Mouse (Mus musculus) heart, postnatal 0 days (tissue): ENCODE measurements around the gene Olfr718-ps1. TPM values are rescaled to one million over a fixed set of nuclear protein-coding genes. Genes with fewer than 3 reads are reported as not detected.

Source experiments
- ATAC-seq: fragments of 200-750 bp; cut with Nextera tagmentation; 2 replicates; pipeline ENCODE4 v1.8.0; 2017; ENCODE audit warnings: low read depth, moderate number of reproducible peaks, moderate library complexity; ENCODE audit not compliant: insufficient read depth
- DNase-seq: peaks from one replicate; pipeline ENCODE4 v3.0.0-alpha.2; 2016; ENCODE audit warnings: low spot score
- H3K27ac ChIP-seq: fragments of 300-500 bp; sonication (generic); 2 replicates; pipeline ENCODE4 v1.5.1; 2014; ENCODE audit warnings: low read depth, mild to moderate bottlenecking
- H3K27me3 ChIP-seq: fragments of 300-500 bp; sonication (generic); 2 replicates; pipeline ENCODE4 v1.6.1; 2014; ENCODE audit warnings: low read length, mixed read lengths; ENCODE audit not compliant: control insufficient read depth, insufficient read depth
- H3K36me3 ChIP-seq: fragments of 300-500 bp; sonication (generic); replicated peaks from 2 replicates; pipeline ENCODE4 v1.6.1; 2014; ENCODE audit warnings: low read length, mixed read lengths; ENCODE audit not compliant: control insufficient read depth, insufficient read depth
- H3K4me1 ChIP-seq: fragments of 300-500 bp; sonication (generic); 2 replicates; pipeline ENCODE4 v1.6.1; 2014; ENCODE audit warnings: antibody characterized with exemption; ENCODE audit not compliant: control insufficient read depth, insufficient read depth
- H3K4me2 ChIP-seq: fragments of 300-500 bp; sonication (generic); 2 replicates; pipeline ENCODE4 v1.6.1; 2014; ENCODE audit warnings: low read depth, mild to moderate bottlenecking, low read length, moderate library complexity
- H3K4me3 ChIP-seq: fragments of 300-500 bp; sonication (generic); 2 replicates; pipeline ENCODE4 v1.5.1; 2014; ENCODE audit warnings: low read depth, low read length
- H3K9ac ChIP-seq: fragments of 300-500 bp; sonication (generic); replicated peaks from 2 replicates; pipeline ENCODE4 v1.6.1; 2014; ENCODE audit warnings: low read depth, low read length, mixed read lengths
- H3K9me3 ChIP-seq: fragments of 300-500 bp; sonication (generic); replicated peaks from 2 replicates; pipeline ENCODE4 v1.6.1; 2016; ENCODE audit warnings: low read length; ENCODE audit not compliant: control insufficient read depth
- CTCF ChIP-seq: IDR thresholded peaks from 2 replicates; pipeline ENCODE4 v1.5.1; 2016; ENCODE audit warnings: antibody characterized with exemption, control low read depth, low read depth
- EP300 ChIP-seq: IDR thresholded peaks from 2 replicates; pipeline ENCODE4 v1.6.1; 2016; ENCODE audit warnings: antibody characterized with exemption, low read depth
- WGBS: fragments of 180-500 bp; shearing (Covaris S2); extraction: QIAGEN DNeasy Blood & Tissue Kit; methylation state at CpG from one replicate; pipeline ENCODE4 v1.1.7; 2014; 5-methylcytosine and 5-hydroxymethylcytosine counted together
- polyA plus RNA-seq: library from polyadenylated mRNA; unstranded; fragments of >200 nt; fragmentation: Nextera tagmentation; extraction: Ambion mirVana; gene quantifications from 2 replicates; pipeline ENCODE4 v1.2.1, GENCODE M21; 2015
- total RNA-seq: library from RNA; depleted of rRNA; stranded (reverse); fragments of >200 nt; gene quantifications from 2 replicates; pipeline ENCODE4 v1.2.3, GENCODE M21; 2014; ENCODE audit warnings: low replicate concordance

Olfr718-ps1 gene
- total and polyA plus RNA-seq, 2 experiments from 2014 or later = not detected

DNA sequence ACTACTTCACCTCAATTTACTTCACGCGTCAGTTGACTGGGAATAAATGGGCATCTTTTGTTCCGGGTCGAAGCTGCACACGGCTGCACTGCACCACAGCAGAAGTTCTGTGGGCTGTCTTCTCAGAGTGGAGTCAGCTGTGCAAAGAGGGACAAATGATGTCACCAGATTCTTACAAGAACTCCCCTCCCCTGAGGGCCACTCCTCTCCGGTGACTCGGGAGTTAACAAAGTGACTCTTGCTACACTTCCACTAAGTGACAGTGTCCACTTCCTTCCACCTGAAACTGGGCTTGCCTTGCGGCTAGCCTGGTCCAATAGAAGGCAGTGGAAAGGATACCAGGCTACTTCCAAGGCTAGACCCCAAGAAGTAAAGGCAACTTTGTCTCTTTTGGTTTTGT is 25.3 kb downstream of the Olfr718-ps1 start:
- no peaks in the 10 kb centered on the region for H3K36me3 ChIP-seq
- no peak overlapping the region for H3K4me3 ChIP-seq
- no peak overlapping the region for H3K4me2 ChIP-seq
- H3K9me3 ChIP-seq = no peaks in the 10 kb centered on the region
- 73% methylated on average over 8 of the region's 8 CpGs for WGBS
- no peaks in the 10 kb centered on the region for H3K4me1 ChIP-seq
- TF ChIP-seq CTCF = no peak
- TF ChIP-seq EP300 = no peak
- DNase-seq (no peak), ATAC-seq (no peak)
- no peak overlapping the region for H3K9ac ChIP-seq
- H3K27ac ChIP-seq = no peak overlapping the region
- no peaks in the 10 kb centered on the region for H3K27me3 ChIP-seq

DNA sequence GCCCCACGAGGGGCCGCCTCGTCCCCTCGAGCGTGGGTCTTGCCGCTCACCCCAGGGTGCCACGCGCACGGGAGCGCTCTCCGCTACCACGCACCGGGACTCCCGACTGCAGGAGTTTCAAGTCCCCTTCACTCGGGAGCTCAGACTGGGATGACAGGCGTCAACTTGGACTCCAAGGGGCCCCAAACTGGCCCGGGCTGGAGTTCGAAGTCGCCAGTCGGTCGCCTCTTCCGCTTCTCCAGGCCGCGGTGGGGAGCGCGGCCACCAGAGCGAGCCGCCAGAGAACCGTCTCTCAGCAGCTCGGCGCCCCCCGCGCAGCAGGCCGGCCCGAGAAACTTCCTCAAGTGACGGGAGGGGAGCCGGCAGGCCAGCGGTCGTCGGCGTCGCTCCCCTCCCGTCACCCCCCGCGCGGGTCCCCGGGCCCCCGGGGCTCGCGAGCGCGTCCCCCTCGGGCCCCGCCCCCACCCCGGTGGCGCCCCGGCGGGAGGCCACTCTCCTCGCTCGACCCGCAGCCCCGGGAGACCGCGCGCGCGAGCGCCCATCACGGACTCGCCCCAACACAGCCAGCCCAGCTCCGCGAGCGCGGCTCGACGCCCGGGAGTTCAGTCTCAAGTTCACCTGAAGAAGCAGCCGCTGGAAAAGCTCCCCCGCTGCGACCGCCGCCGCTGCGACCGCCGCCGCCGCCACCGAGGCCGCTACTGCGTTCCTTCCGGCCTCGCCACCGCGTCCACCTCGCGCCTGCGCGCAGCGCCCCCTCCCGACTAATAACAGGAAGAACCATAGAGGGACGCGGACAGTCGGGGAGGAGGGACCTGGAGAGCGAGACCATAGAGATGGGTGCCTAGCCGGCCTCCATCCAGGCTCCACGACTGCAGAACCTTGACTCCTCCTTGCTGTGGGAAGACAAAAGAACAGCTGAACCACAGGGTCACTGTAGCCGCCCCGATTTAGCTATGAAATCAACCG is 34.8 kb downstream of the Olfr718-ps1 start, which contains the start of gene Rnf216:
TSS of gene Rnf216 (minus strand) at position 714 of the 966 bp plus-strand sequence.
- 1% methylated on average over 86 of the region's 110 CpGs for WGBS
- ATAC-seq = peak; percentile 97
- no peaks in the 10 kb centered on the region for H3K27me3 ChIP-seq
- peak within 1 kb of the TSS; percentile 92 for H3K27ac ChIP-seq
- peak; percentile 97 for DNase-seq
- H3K4me1 ChIP-seq = peaks cover 16% of the 10 kb centered on the region
- H3K4me2 ChIP-seq = peak within 1 kb of the TSS; percentile 88
- no peaks in the 10 kb centered on the region for H3K9me3 ChIP-seq
- peak within 1 kb of the TSS; percentile 93 for H3K9ac ChIP-seq
- 0 out of 2 replicates have a peak, but pooled peaks cover 6% of the 10 kb centered on the region for H3K36me3 ChIP-seq
- H3K4me3 ChIP-seq = peak within 1 kb of the TSS; percentile 88
- no peak for TF ChIP-seq EP300
- TF ChIP-seq CTCF = peak; percentile 70

DNA sequence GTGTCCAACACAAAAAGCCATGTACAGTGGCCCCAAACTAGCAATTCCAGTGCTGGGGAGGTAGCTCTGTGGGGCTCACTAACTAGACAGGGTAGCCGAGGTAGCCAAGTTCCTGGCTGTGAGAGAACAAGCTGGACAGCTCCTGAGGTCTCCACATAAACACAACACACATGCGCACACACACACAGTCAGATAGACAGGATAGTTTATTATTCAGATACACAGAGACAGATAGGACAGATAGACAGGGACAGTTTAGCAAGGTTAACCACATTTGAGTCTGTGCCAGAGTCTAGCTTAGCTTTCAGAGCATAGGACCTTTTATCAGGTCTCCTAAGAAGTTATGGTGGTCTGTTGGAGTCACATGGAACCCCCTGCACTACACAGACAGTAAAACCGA is 40.5 kb downstream of the Olfr718-ps1 start:
- Histone ChIP-seq H3K9ac (no peak overlapping the region), H3K36me3 (0 out of 2 replicates have a peak, but pooled peaks cover 6% of the 10 kb centered on the region), H3K9me3 (no peaks in the 10 kb centered on the region), H3K4me3 (no peak overlapping the region), H3K27ac (no peak overlapping the region), H3K4me1 (peaks cover 12% of the 10 kb centered on the region), H3K4me2 (no peak overlapping the region), H3K27me3 (no peaks in the 10 kb centered on the region)
- DNase-seq (no peak), ATAC-seq (no peak)
- 79% methylated on average over 3 of the region's 3 CpGs for WGBS
- TF ChIP-seq CTCF (no peak), EP300 (no peak)

DNA sequence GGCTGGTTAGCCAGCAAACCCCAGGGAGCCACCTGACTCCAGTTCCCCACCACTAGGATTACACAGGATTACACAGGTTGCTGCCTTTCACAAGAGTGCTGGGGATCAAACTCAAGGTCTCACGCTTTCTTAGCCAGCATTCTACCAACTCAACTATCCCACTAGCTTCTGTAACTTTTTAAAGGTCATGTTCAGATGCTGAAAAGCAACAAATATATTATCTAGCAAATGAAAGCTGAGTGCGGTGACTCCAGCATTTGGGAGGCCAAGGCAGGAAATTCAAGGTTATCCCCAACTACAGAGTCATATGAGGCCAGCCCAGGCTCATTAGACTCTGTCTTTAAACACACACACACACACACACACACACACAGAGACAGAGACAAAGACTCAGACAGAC is 44.1 kb downstream of the Olfr718-ps1 start:
- H3K36me3 ChIP-seq = no peaks in the 10 kb centered on the region
- H3K9me3 ChIP-seq = no peaks in the 10 kb centered on the region
- H3K9ac ChIP-seq = no peak overlapping the region
- H3K4me2 ChIP-seq = no peak overlapping the region
- no peak for TF ChIP-seq EP300
- TF ChIP-seq CTCF = no peak
- no peaks in the 10 kb centered on the region for H3K27me3 ChIP-seq
- no peaks in the 10 kb centered on the region for H3K4me1 ChIP-seq
- no peak overlapping the region for H3K27ac ChIP-seq
- ATAC-seq = no peak
- DNase-seq = no peak
- H3K4me3 ChIP-seq = no peak overlapping the region
- WGBS = 95% methylated on average over 2 of the region's 2 CpGs

DNA sequence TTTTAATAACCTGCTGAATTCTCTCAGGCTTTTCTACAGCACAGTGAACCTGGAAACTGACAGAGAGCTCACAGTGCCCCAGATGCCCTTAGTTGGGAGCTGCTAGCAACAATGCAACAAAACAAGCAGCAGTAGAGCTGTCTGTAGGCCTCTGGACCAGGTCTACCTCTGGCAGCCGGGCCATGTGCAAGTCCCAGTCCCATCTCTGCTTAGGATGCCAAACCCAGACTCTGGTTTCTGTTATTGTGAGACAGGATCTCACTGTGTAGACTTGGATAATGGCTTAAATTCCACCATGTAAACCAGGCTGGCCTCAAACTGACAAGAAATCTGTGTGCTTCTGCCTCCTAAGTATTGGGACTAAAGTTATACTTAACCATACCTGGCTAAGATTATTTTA is 45.8 kb downstream of the Olfr718-ps1 start:
- no peak overlapping the region for H3K27ac ChIP-seq
- no peak for ATAC-seq

More for the DNA sequence above, 45.8 kb downstream of the Olfr718-ps1 start:
- DNase-seq = no peak
- Histone ChIP-seq H3K9ac (no peak overlapping the region), H3K4me3 (no peak overlapping the region), H3K36me3 (peaks cover 3% of the 10 kb centered on the region; the same call in 1 of the 2 replicates), H3K4me1 (no peaks in the 10 kb centered on the region), H3K4me2 (no peak overlapping the region), H3K9me3 (no peaks in the 10 kb centered on the region), H3K27me3 (no peaks in the 10 kb centered on the region)
- TF ChIP-seq EP300 (no peak), CTCF (no peak)
- 70% methylated on average over 1 of the region's 1 CpGs for WGBS
